Mouse (Mus musculus): ENCODE measurements around the gene Apom. TPM values are rescaled to one million over a fixed set of nuclear protein-coding genes. Genes with fewer than 3 reads are reported as not detected.
"Not testable (repeated sequence)": the region's sequence is repeated elsewhere in the genome, so short reads cannot be mapped to it uniquely, and the experiment has no call there.

Apom gene
- polyA plus RNA-seq, 1 experiment from 2014 or later: 853 TPM

GRCm38 (mm10) chr17:35125578-35125977 is 6.3 kb downstream of the Apom start:
- Histone ChIP-seq H3K9ac (peak overlapping the region; percentile 85), H3K27me3 (no peaks in the 10 kb centered on the region), H3K27ac (replicated peaks) (peak overlapping the region; percentile 91), H3K4me2 (peak overlapping the region; percentile 90), H3K4me3 (replicated peaks) (peak overlapping the region; percentile 70), H3K36me3 (replicated peaks) (peaks cover 42% of the 10 kb centered on the region), H3K4me1 (replicated peaks) (peaks cover 70% of the 10 kb centered on the region), H3K9me3 (replicated peaks) (no peaks in the 10 kb centered on the region)
- ATAC-seq (ENCODE audit: insufficient read depth): no peak
- WGBS (ENCODE audit: insufficient replicate concordance): 39% methylated on average over 6 of the region's 6 CpGs

GRCm38 (mm10) chr17:35125081-35125480 is 6.8 kb downstream of the Apom start:
- H3K4me3 ChIP-seq (replicated peaks): peak overlapping the region; percentile 70; the same call in 1 of the 2 replicates
- H3K9me3 ChIP-seq (replicated peaks): no peaks in the 10 kb centered on the region
- H3K4me2 ChIP-seq: peak overlapping the region; percentile 90
- H3K27me3 ChIP-seq: no peaks in the 10 kb centered on the region
- no peak for ATAC-seq (ENCODE audit: insufficient read depth)
- 94% methylated on average over 1 of the region's 1 CpGs for WGBS (ENCODE audit: insufficient replicate concordance)
- H3K4me1 ChIP-seq (replicated peaks): peaks cover 70% of the 10 kb centered on the region
- peak overlapping the region; percentile 91 for H3K27ac ChIP-seq (replicated peaks)
- peaks cover 38% of the 10 kb centered on the region for H3K36me3 ChIP-seq (replicated peaks)
- no peak overlapping the region for H3K9ac ChIP-seq

GRCm38 (mm10) chr17:35124261-35124896 is 7.5 kb downstream of the Apom start:
- 83% methylated on average over 12 of the region's 12 CpGs for WGBS (ENCODE audit: insufficient replicate concordance)
- H3K4me2 ChIP-seq; H3K27ac ChIP-seq (replicated peaks); H3K27me3 ChIP-seq; H3K9ac ChIP-seq; H3K4me3 ChIP-seq (replicated peaks); H3K9me3 ChIP-seq (replicated peaks); ATAC-seq (ENCODE audit: insufficient read depth): not testable (repeated sequence)
- Histone ChIP-seq H3K36me3 (replicated peaks) (peaks cover 37% of the 10 kb centered on the region), H3K4me1 (replicated peaks) (peaks cover 70% of the 10 kb centered on the region)

GRCm38 (mm10) chr17:35123287-35123686 is 8.6 kb downstream of the Apom start:
- not testable (repeated sequence) for H3K4me2 ChIP-seq; H3K4me3 ChIP-seq (replicated peaks); H3K9me3 ChIP-seq (replicated peaks); H3K27me3 ChIP-seq; H3K27ac ChIP-seq (replicated peaks); H3K9ac ChIP-seq; ATAC-seq (ENCODE audit: insufficient read depth)
- Histone ChIP-seq H3K36me3 (replicated peaks) (peaks cover 37% of the 10 kb centered on the region), H3K4me1 (replicated peaks) (peaks cover 62% of the 10 kb centered on the region)
- WGBS (ENCODE audit: insufficient replicate concordance): 86% methylated on average over 9 of the region's 9 CpGs

- Histone ChIP-seq H3K4me1 (replicated peaks) (peaks cover 50% of the 10 kb centered on the region), H3K36me3 (replicated peaks) (peaks cover 49% of the 10 kb centered on the region), H3K4me3 (replicated peaks) (peak within 1 kb of the TSS; percentile 88)
These were observed 10.0 kb downstream of the Apom start, which contains the start of gene Csnk2b for GRCm38 (mm10) chr17:35121871-35122303. Gene Csnk2b (minus strand): TSS chr17:35122053.

GRCm38 (mm10) chr17:35121143-35121799 is 10.6 kb downstream of the Apom start, which contains the start of gene Gpank1:
Gene Gpank1 (plus strand): TSS chr17:35121455.
- Histone ChIP-seq H3K9me3 (replicated peaks) (no peaks in the 10 kb centered on the region), H3K9ac (peak within 1 kb of the TSS; percentile 94), H3K27me3 (no peaks in the 10 kb centered on the region), H3K4me2 (peak within 1 kb of the TSS; percentile 95), H3K27ac (replicated peaks) (peak within 1 kb of the TSS; percentile 92), H3K36me3 (replicated peaks) (peaks cover 55% of the 10 kb centered on the region), H3K4me1 (replicated peaks) (peaks cover 44% of the 10 kb centered on the region), H3K4me3 (replicated peaks) (peak within 1 kb of the TSS; percentile 88)
- peak; percentile 93 for ATAC-seq (ENCODE audit: insufficient read depth)
- under 1% methylated on average over 50 of the region's 50 CpGs for WGBS (ENCODE audit: insufficient replicate concordance)

More at GRCm38 (mm10) chr17:35121871-35122303, 10.0 kb downstream of the Apom start, which contains the start of gene Csnk2b:
- Histone ChIP-seq H3K4me2 (peak within 1 kb of the TSS; percentile 95), H3K27ac (replicated peaks) (peak within 1 kb of the TSS; percentile 92), H3K9me3 (replicated peaks) (no peaks in the 10 kb centered on the region), H3K9ac (peak within 1 kb of the TSS; percentile 94), H3K27me3 (no peaks in the 10 kb centered on the region)
- no peak for ATAC-seq (ENCODE audit: insufficient read depth)
- under 1% methylated on average over 19 of the region's 19 CpGs for WGBS (ENCODE audit: insufficient replicate concordance)

GRCm38 (mm10) chr17:35120745-35121142 is 11.1 kb downstream of the Apom start:
- WGBS (ENCODE audit: insufficient replicate concordance): under 1% methylated on average over 33 of the region's 33 CpGs
- H3K4me1 ChIP-seq (replicated peaks): peaks cover 39% of the 10 kb centered on the region
- H3K27ac ChIP-seq (replicated peaks): peak overlapping the region; percentile 74
- H3K9me3 ChIP-seq (replicated peaks): no peaks in the 10 kb centered on the region
- ATAC-seq (ENCODE audit: insufficient read depth): peak; percentile 6; the same call in 1 of the 2 replicates
- peaks cover 60% of the 10 kb centered on the region for H3K36me3 ChIP-seq (replicated peaks)
- H3K4me2 ChIP-seq: peak overlapping the region; percentile 95
- no peaks in the 10 kb centered on the region for H3K27me3 ChIP-seq
- H3K4me3 ChIP-seq (replicated peaks): peak overlapping the region; percentile 88
- peak overlapping the region; percentile 94 for H3K9ac ChIP-seq

- H3K4me3 ChIP-seq (replicated peaks): no peak within 1 kb of the TSS
- H3K4me2 ChIP-seq: no peak within 1 kb of the TSS
- H3K9ac ChIP-seq: no peak within 1 kb of the TSS
- peaks cover 59% of the 10 kb centered on the region for H3K36me3 ChIP-seq (replicated peaks)
- 0 out of 2 replicates have a peak, but pooled peaks cover 4% of the 10 kb centered on the region for H3K27me3 ChIP-seq
- no peak for ATAC-seq (ENCODE audit: insufficient read depth)
- H3K4me1 ChIP-seq (replicated peaks): peaks cover 11% of the 10 kb centered on the region
- 0 out of 2 replicates have a peak within 1 kb of the TSS, but pooled peaks have one; percentile 1 for H3K27ac ChIP-seq (replicated peaks)
- H3K9me3 ChIP-seq (replicated peaks): no peaks in the 10 kb centered on the region
- 70% methylated on average over 8 of the region's 8 CpGs for WGBS (ENCODE audit: insufficient replicate concordance)
These were observed 16.5 kb downstream of the Apom start, which contains the start of gene Ly6g5b for GRCm38 (mm10) chr17:35115046-35116019. Gene Ly6g5b (minus strand): TSS chr17:35115428.

GRCm38 (mm10) chr17:35111774-35112173 is 20.1 kb downstream of the Apom start:
- no peak for ATAC-seq (ENCODE audit: insufficient read depth)
- 65% methylated on average over 9 of the region's 9 CpGs for WGBS (ENCODE audit: insufficient replicate concordance)

GRCm38 (mm10) chr17:35108097-35108496 is 23.8 kb downstream of the Apom start, which contains the start of gene Ly6g5c:
Gene Ly6g5c (plus strand): TSS chr17:35108279.
- 77% methylated on average over 6 of the region's 6 CpGs for WGBS (ENCODE audit: insufficient replicate concordance)
- no peak for ATAC-seq (ENCODE audit: insufficient read depth)
- peaks cover 4% of the 10 kb centered on the region; the same call in 1 of the 2 replicates for H3K36me3 ChIP-seq (replicated peaks)

More at GRCm38 (mm10) chr17:35111774-35112173, 20.1 kb downstream of the Apom start:
- Histone ChIP-seq H3K4me2 (no peak overlapping the region), H3K27ac (replicated peaks) (no peak overlapping the region), H3K27me3 (0 out of 2 replicates have a peak, but pooled peaks cover 4% of the 10 kb centered on the region), H3K36me3 (replicated peaks) (peaks cover 28% of the 10 kb centered on the region), H3K4me1 (replicated peaks) (peaks cover 3% of the 10 kb centered on the region; the same call in 1 of the 2 replicates), H3K9me3 (replicated peaks) (no peaks in the 10 kb centered on the region), H3K9ac (no peak overlapping the region), H3K4me3 (replicated peaks) (no peak overlapping the region)

More at GRCm38 (mm10) chr17:35108097-35108496, 23.8 kb downstream of the Apom start, which contains the start of gene Ly6g5c:
- Histone ChIP-seq H3K4me1 (replicated peaks) (peaks cover 33% of the 10 kb centered on the region), H3K27ac (replicated peaks) (no peak within 1 kb of the TSS), H3K4me3 (replicated peaks) (no peak within 1 kb of the TSS), H3K9ac (no peak within 1 kb of the TSS), H3K27me3 (0 out of 2 replicates have a peak, but pooled peaks cover 4% of the 10 kb centered on the region), H3K4me2 (no peak within 1 kb of the TSS), H3K9me3 (replicated peaks) (no peaks in the 10 kb centered on the region)
